Mouse (Mus musculus) spleen, adult 2 months (tissue): ENCODE measurements at regions not wholly inside any gene's neighbourhood (a gene's known extent, or its start where the extent isn't known, plus 50 kb on each side); places are given as distances from the start of the nearest gene placed in this dataset.

Source experiments
- DNase-seq, 2 experiments: peaks; one replicate each; pipeline versions ENCODE4 v3.0.0 to v3.0.0-alpha.2; 2012 to 2021; ENCODE audit warnings: low spot score in 2 of 2, low read depth in 1 of 2
- H3K27ac ChIP-seq: fragments of 200-500 bp; 2 replicates; pipeline ENCODE4 v1.5.1; 2012; ENCODE audit warnings: low read length, inconsistent platforms; ENCODE audit not compliant: insufficient read depth
- H3K27me3 ChIP-seq: fragments of 200-500 bp; 2 replicates; pipeline ENCODE4 v1.6.1; 2012; ENCODE audit warnings: mild to moderate bottlenecking, moderate library complexity, low read length, inconsistent platforms; ENCODE audit not compliant: control insufficient read depth, insufficient read depth
- H3K36me3 ChIP-seq: fragments of 200-500 bp; 2 replicates; pipeline ENCODE4 v1.6.1; 2012; ENCODE audit warnings: mild to moderate bottlenecking, low read length, inconsistent platforms; ENCODE audit not compliant: control insufficient read depth, insufficient read depth
- H3K4me1 ChIP-seq: fragments of 200-500 bp; 2 replicates; pipeline ENCODE4 v1.6.1; 2011; ENCODE audit warnings: inconsistent platforms; ENCODE audit not compliant: control insufficient read depth, insufficient read depth, insufficient read length
- H3K4me3 ChIP-seq: fragments of 200-500 bp; 2 replicates; pipeline ENCODE4 v1.5.1; 2011; ENCODE audit warnings: mild to moderate bottlenecking, inconsistent platforms; ENCODE audit not compliant: insufficient read depth, insufficient read length; ENCODE audit errors: extremely low read depth
- CTCF ChIP-seq: fragments of 200-500 bp; IDR thresholded peaks from 2 replicates; pipeline ENCODE4 v1.5.1; 2011; ENCODE audit warnings: mild to moderate bottlenecking, inconsistent platforms; ENCODE audit not compliant: insufficient read depth, insufficient read length, insufficient replicate concordance; ENCODE audit errors: extremely low read depth
- POLR2A ChIP-seq: fragments of 200-500 bp; IDR thresholded peaks from 2 replicates; pipeline ENCODE4 v1.6.1; 2011; ENCODE audit warnings: low read depth, low read length, inconsistent platforms
- WGBS: fragments of 180-500 bp; shearing (Covaris S2); methylation state at CpG from one replicate; pipeline ENCODE4 v1.1.7; 2018; 5-methylcytosine and 5-hydroxymethylcytosine counted together

- Histone ChIP-seq H3K4me1 (no peaks in the 10 kb centered on the region), H3K4me3 (no peak overlapping the region), H3K27ac (no peak overlapping the region), H3K36me3 (no peaks in the 10 kb centered on the region), H3K27me3 (no peaks in the 10 kb centered on the region)
- TF ChIP-seq POLR2A (no peak), CTCF (no peak)
- DNase-seq, result no peak
- WGBS, result 72% methylated on average over 16 of the region's 16 CpGs
Measured at GRCm38 (mm10) chr12:106732108-106732857, 722.3 kb downstream of the Vrk1 start.

GRCm38 (mm10) chr12:106748765-106749164 is 738.7 kb downstream of the Vrk1 start:
- Histone ChIP-seq H3K36me3 (no peaks in the 10 kb centered on the region), H3K4me3 (no peak overlapping the region), H3K27me3 (no peaks in the 10 kb centered on the region), H3K27ac (no peak overlapping the region), H3K4me1 (no peaks in the 10 kb centered on the region)
- DNase-seq, result no peak
- WGBS, result 82% methylated on average over 8 of the region's 8 CpGs
- TF ChIP-seq POLR2A, result no peak
- TF ChIP-seq CTCF, result no peak

GRCm38 (mm10) chr12:106763552-106763951 is 724.9 kb upstream of the 3110018I06Rik start:
- H3K27ac ChIP-seq, result no peak overlapping the region
- TF ChIP-seq POLR2A (no peak), CTCF (no peak)
- no peaks in the 10 kb centered on the region for H3K27me3 ChIP-seq
- no peak overlapping the region for H3K4me3 ChIP-seq
- H3K36me3 ChIP-seq, result no peaks in the 10 kb centered on the region
- DNase-seq, result no peak
- no peaks in the 10 kb centered on the region for H3K4me1 ChIP-seq
- WGBS, result 75% methylated on average over 7 of the region's 7 CpGs

- no peak for TF ChIP-seq POLR2A
- no peak for TF ChIP-seq CTCF
- 74% methylated on average over 7 of the region's 7 CpGs for WGBS
Measured at GRCm38 (mm10) chr12:106764516-106764915, 723.9 kb upstream of the 3110018I06Rik start.

GRCm38 (mm10) chr12:106773536-106773935 is 714.9 kb upstream of the 3110018I06Rik start:
- Histone ChIP-seq H3K27me3 (no peaks in the 10 kb centered on the region), H3K36me3 (no peaks in the 10 kb centered on the region), H3K27ac (no peak overlapping the region), H3K4me1 (no peaks in the 10 kb centered on the region), H3K4me3 (no peak overlapping the region)
- 75% methylated on average over 4 of the region's 4 CpGs for WGBS
- TF ChIP-seq POLR2A (no peak), CTCF (no peak)
- no peak for DNase-seq

More at GRCm38 (mm10) chr12:106764516-106764915, 723.9 kb upstream of the 3110018I06Rik start:
- H3K36me3 ChIP-seq, result no peaks in the 10 kb centered on the region
- H3K27ac ChIP-seq, result no peak overlapping the region
- H3K4me3 ChIP-seq, result no peak overlapping the region
- no peak for DNase-seq
- no peaks in the 10 kb centered on the region for H3K27me3 ChIP-seq
- H3K4me1 ChIP-seq, result no peaks in the 10 kb centered on the region

- Histone ChIP-seq H3K27ac (no peak overlapping the region), H3K4me1 (no peaks in the 10 kb centered on the region), H3K4me3 (no peak overlapping the region), H3K27me3 (no peaks in the 10 kb centered on the region), H3K36me3 (no peaks in the 10 kb centered on the region)
- TF ChIP-seq POLR2A (no peak), CTCF (no peak)
- WGBS, result 85% methylated on average over 7 of the region's 7 CpGs
- DNase-seq, result no peak
Measured at GRCm38 (mm10) chr12:106796596-106796995, 691.8 kb upstream of the 3110018I06Rik start.

DNA sequence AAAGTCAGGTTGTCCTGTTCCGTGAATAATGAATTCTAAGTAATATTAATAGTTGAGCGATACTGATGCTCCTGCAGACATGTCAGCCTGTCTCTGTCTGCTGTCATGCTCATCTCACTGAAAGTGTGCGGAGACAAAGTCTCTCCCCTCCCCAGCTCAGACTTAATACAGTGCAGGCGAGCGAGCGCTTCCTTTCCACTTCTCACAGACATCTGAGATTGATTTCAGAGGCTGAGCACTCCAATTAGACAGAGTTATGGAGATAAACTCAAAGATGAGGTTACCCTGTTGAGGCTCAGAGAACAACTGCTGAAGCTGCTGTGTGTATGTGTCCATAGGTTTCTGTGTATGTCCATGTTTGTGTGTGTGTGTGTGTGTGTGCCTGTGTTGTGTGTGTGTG is 668.7 kb upstream of the 3110018I06Rik start:
- TF ChIP-seq CTCF (no peak), POLR2A (no peak)
- 84% methylated on average over 6 of the region's 6 CpGs for WGBS
- Histone ChIP-seq H3K4me3 (no peak overlapping the region), H3K36me3 (no peaks in the 10 kb centered on the region), H3K27me3 (no peaks in the 10 kb centered on the region), H3K4me1 (no peaks in the 10 kb centered on the region), H3K27ac (no peak overlapping the region)
- no peak for DNase-seq
